Mouse (Mus musculus) embryonic facial prominence, embryonic 12.5 days (tissue): Measurements from ENCODE around the gene Cacng8. TPM values are rescaled to one million over a fixed set of nuclear protein-coding genes. Genes with fewer than 3 reads are reported as not detected.
A peak's percentile ranks its signal among the peaks of the same experiment; 100 is the strongest.
"Not testable (repeated sequence)": the region's sequence is repeated elsewhere in the genome, so short reads cannot be mapped to it uniquely, and the experiment has no call there.

Experiments used
- ATAC-seq: fragments of 200-750 bp; cut with Nextera tagmentation; 2 replicates; pipeline ENCODE4 v1.8.0; 2017; ENCODE audit not compliant: insufficient number of reproducible peaks, insufficient read depth, low FRiP score, low TSS enrichment
- H3K27ac ChIP-seq: fragments of 300-500 bp; sonication (generic); 2 replicates; pipeline ENCODE4 v1.5.1; 2016; ENCODE audit warnings: mild to moderate bottlenecking
- H3K27me3 ChIP-seq: fragments of 300-500 bp; sonication (generic); 2 replicates; pipeline ENCODE4 v1.6.1; 2016; ENCODE audit warnings: mild to moderate bottlenecking, moderate library complexity
- H3K36me3 ChIP-seq: fragments of 300-500 bp; sonication (generic); 2 replicates; pipeline ENCODE4 v1.6.1; 2016; ENCODE audit warnings: mild to moderate bottlenecking
- H3K4me1 ChIP-seq: fragments of 300-500 bp; sonication (generic); 2 replicates; pipeline ENCODE4 v1.6.1; 2016
- H3K4me2 ChIP-seq: fragments of 300-500 bp; sonication (generic); replicated peaks from 2 replicates; pipeline ENCODE4 v1.6.1; 2016; ENCODE audit warnings: mild to moderate bottlenecking, moderate library complexity
- H3K4me3 ChIP-seq: fragments of 300-500 bp; sonication (generic); 2 replicates; pipeline ENCODE4 v1.5.1; 2016; ENCODE audit warnings: mild to moderate bottlenecking
- H3K9ac ChIP-seq: fragments of 300-500 bp; sonication (generic); 2 replicates; pipeline ENCODE4 v1.6.1; 2016; ENCODE audit warnings: mild to moderate bottlenecking, moderate library complexity
- H3K9me3 ChIP-seq: fragments of 300-500 bp; sonication (generic); 2 replicates; pipeline ENCODE4 v1.6.1; 2016; ENCODE audit warnings: mild to moderate bottlenecking, moderate library complexity
- WGBS: fragments of 180-500 bp; shearing (Covaris S2); methylation state at CpG from one replicate; pipeline ENCODE4 v1.1.7; 2016; 5-methylcytosine and 5-hydroxymethylcytosine counted together
- polyA plus RNA-seq: library from polyadenylated mRNA; unstranded; fragments of >200 nt; fragmentation: Nextera tagmentation; extraction: Ambion mirVana; gene quantifications from 2 replicates; pipeline ENCODE4 v1.2.1, GENCODE M21; 2016

The Cacng8 gene
- polyA plus RNA-seq, 1 experiment from 2014 or later: 7.3 TPM

DNA sequence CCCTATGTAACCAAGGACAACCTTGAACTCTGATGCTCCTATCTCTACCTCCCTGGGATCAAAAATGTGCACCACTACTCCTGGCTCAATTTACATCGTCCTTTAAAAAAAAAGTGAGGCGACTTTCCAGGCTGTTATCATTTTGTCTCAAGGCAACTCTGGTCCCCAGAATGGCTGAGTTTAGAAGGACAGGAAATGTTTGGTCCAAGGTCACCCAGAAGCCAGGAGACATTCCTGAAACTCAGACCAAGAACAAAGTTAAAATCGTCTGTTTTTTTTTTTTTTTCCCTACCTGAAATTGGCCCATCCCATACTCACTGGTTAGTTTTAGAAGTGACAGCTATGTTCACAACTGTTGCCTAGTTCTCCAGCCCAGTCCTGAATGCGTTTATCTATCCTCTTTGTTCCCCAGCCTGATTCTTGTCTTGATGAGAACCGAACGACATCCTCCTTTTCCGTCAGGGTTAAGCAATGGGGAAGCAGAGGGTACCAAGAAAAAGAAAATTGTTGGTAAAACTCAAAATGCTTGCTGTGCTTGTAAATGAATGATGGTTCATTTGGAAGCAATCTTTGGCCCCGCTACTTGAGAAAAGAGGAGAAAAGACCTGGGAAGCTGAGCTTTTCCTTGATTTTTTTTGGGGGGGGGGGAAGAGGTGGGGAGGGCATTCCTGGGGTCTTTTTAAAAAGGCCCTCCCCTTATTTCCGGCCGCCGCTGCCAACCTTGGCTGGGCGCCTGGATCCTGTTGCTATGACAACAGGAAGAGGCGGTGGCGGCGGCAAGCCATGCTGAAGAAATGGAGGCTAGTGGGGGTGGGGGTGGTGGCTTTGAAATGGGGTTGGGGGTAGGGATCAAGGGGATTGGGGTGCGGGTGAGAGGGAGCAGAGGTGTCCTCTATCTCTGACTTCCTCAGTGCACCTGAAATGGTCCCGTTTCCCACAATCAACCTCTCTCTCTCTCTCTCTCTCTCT lies 755 bp upstream of the Cacng8 start:
- Histone ChIP-seq H3K9me3 (no peaks in the 10 kb centered on the region), H3K4me2 (peak overlapping the region; percentile 68), H3K4me3 (peak overlapping the region; percentile 41), H3K4me1 (peaks cover 20% of the 10 kb centered on the region; the same call in 1 of the 2 replicates), H3K27ac (peak overlapping the region; percentile 73), H3K36me3 (peaks cover 8% of the 10 kb centered on the region), H3K27me3 (no peaks in the 10 kb centered on the region), H3K9ac (no peak overlapping the region)
- no peak for ATAC-seq
- WGBS: 3% methylated on average over 16 of the region's 17 CpGs

GRCm38 (mm10) chr7:3391081-3391451 lies 583 bp downstream of the Cacng8 start:
- H3K4me3 ChIP-seq: peak overlapping the region; percentile 41
- ATAC-seq: no peak
- H3K27ac ChIP-seq: peak overlapping the region; percentile 54; the same call in 1 of the 2 replicates
- peak overlapping the region; percentile 57 for H3K9ac ChIP-seq
- H3K36me3 ChIP-seq: peaks cover 10% of the 10 kb centered on the region
- peaks cover 20% of the 10 kb centered on the region; the same call in 1 of the 2 replicates for H3K4me1 ChIP-seq
- H3K27me3 ChIP-seq: no peaks in the 10 kb centered on the region
- no peaks in the 10 kb centered on the region for H3K9me3 ChIP-seq
- WGBS: 5% methylated on average over 12 of the region's 12 CpGs
- H3K4me2 ChIP-seq: peak overlapping the region; percentile 68

- H3K9ac ChIP-seq: 0 out of 2 replicates have a peak overlapping the region, but pooled peaks have one; percentile 29
- no peak for ATAC-seq
- peaks cover 20% of the 10 kb centered on the region; the same call in 1 of the 2 replicates for H3K4me1 ChIP-seq
- peak overlapping the region; percentile 41 for H3K4me3 ChIP-seq
- WGBS: 13% methylated on average over 4 of the region's 4 CpGs
- no peaks in the 10 kb centered on the region for H3K9me3 ChIP-seq
- peaks cover 10% of the 10 kb centered on the region for H3K36me3 ChIP-seq
- H3K4me2 ChIP-seq: peak overlapping the region; percentile 68
- H3K27me3 ChIP-seq: no peaks in the 10 kb centered on the region
- H3K27ac ChIP-seq: no peak overlapping the region
Observed at GRCm38 (mm10) chr7:3391809-3392208, 1.3 kb downstream of the Cacng8 start.

GRCm38 (mm10) chr7:3397355-3397754 lies 6.9 kb downstream of the Cacng8 start:
- Histone ChIP-seq H3K4me3 (no peak overlapping the region), H3K4me2 (no peak overlapping the region), H3K27ac (no peak overlapping the region), H3K4me1 (peaks cover 3% of the 10 kb centered on the region; the same call in 1 of the 2 replicates), H3K9me3 (no peaks in the 10 kb centered on the region), H3K9ac (no peak overlapping the region), H3K27me3 (no peaks in the 10 kb centered on the region), H3K36me3 (peaks cover 10% of the 10 kb centered on the region)
- no peak for ATAC-seq
- 72% methylated on average over 10 of the region's 10 CpGs for WGBS

- H3K9me3 ChIP-seq: no peaks in the 10 kb centered on the region
- H3K27ac ChIP-seq: no peak overlapping the region
- H3K36me3 ChIP-seq: peaks cover 10% of the 10 kb centered on the region
- no peak for ATAC-seq
- H3K4me2 ChIP-seq: no peak overlapping the region
- H3K4me1 ChIP-seq: no peaks in the 10 kb centered on the region
- H3K27me3 ChIP-seq: no peaks in the 10 kb centered on the region
- WGBS: 34% methylated on average over 7 of the region's 7 CpGs
- no peak overlapping the region for H3K4me3 ChIP-seq
- H3K9ac ChIP-seq: no peak overlapping the region
Observed at GRCm38 (mm10) chr7:3397797-3398196, 7.3 kb downstream of the Cacng8 start.

GRCm38 (mm10) chr7:3398363-3398762 lies 7.9 kb downstream of the Cacng8 start:
- not testable (repeated sequence) for H3K9me3 ChIP-seq, H3K27ac ChIP-seq, H3K27me3 ChIP-seq, H3K9ac ChIP-seq, H3K4me2 ChIP-seq, H3K4me1 ChIP-seq, ATAC-seq, H3K36me3 ChIP-seq, H3K4me3 ChIP-seq
- WGBS: 90% methylated on average over 8 of the region's 8 CpGs

GRCm38 (mm10) chr7:3399937-3400336 lies 9.5 kb downstream of the Cacng8 start:
- no peak for ATAC-seq

DNA sequence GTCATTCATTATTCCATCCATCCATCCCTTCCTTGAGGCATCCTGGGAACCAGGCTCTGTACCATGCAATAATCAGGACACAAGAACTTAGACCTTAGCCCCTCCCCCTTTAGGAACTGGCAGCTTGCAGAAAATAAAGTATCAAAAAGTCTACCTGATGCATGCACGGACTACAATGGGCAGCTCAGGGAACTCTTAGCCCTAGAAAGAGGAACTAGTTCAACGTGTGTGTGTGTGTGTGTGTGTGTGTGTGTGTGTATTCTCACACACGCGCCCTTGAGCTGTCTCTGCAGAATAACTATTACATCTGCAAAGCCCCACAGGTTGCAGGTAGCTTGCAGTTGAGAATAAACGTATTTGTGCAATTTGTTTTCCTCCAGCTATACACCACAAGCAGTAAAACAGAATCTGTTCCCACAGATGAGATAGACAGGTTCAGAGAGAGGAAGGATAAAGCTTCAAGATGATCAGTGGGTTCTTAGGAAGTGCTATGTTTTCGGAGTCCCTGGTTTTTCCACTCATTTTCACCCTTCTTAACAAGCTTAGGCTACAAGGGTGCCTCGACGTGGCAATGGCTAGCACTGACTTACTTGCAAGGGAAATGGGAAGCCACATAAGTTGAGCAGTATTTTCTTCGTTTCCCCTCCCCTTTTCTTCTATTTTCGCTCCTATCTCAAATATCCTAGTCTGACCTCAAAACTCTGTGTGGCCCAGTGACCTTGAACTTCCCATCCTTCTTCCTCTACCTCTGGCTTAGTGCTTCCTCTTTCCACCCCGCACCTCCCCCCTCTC lies 19.4 kb downstream of the Cacng8 start:
- no peak overlapping the region for H3K4me2 ChIP-seq
- no peak overlapping the region for H3K4me3 ChIP-seq
- no peak for ATAC-seq
- no peaks in the 10 kb centered on the region for H3K36me3 ChIP-seq
- H3K9me3 ChIP-seq: no peaks in the 10 kb centered on the region
- H3K4me1 ChIP-seq: 0 out of 2 replicates have a peak, but pooled peaks cover 4% of the 10 kb centered on the region
- no peak overlapping the region for H3K27ac ChIP-seq
- peaks cover 36% of the 10 kb centered on the region for H3K27me3 ChIP-seq
- no peak overlapping the region for H3K9ac ChIP-seq
- 63% methylated on average over 11 of the region's 11 CpGs for WGBS

More at GRCm38 (mm10) chr7:3399937-3400336, 9.5 kb downstream of the Cacng8 start:
- Histone ChIP-seq H3K4me2 (no peak overlapping the region), H3K36me3 (no peaks in the 10 kb centered on the region), H3K4me3 (no peak overlapping the region), H3K27me3 (no peaks in the 10 kb centered on the region), H3K27ac (no peak overlapping the region), H3K9me3 (no peaks in the 10 kb centered on the region), H3K4me1 (no peaks in the 10 kb centered on the region), H3K9ac (no peak overlapping the region)

DNA sequence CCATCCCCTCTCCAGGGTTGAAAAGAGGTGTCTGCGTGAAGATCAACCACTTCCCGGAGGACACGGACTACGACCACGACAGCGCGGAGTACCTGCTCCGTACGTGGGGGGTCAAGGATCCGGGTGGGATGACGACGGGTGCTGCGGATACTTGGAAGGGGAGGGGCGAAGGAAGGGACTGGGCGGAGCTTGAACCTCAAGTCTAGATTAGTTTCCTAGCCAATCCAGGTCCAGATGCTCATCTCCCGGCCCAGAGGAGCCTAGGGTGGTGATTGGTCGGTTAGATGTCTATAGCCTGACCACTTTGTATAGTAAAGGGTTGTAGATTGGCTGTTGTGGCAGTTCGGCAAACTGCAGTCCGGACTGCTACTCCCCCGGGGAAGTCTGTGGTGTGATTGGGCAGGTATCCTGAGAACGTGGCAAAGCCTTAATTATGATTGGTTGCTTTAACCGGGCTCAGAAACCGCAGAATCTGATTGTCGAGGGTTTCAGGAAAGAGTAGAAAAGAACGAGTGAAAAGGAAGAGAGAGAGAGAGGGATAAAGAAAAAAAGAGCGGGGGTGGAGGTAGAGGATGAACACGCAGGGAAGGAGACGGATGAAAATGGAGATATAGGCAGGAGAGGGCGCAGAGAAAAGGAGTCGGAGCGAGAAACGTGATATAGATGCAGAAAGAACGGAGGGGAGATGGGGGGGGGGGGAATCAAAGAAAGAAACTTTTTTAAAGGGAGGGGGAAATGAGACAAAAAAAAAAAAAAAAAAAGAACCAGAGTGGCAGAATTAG lies 20.9 kb downstream of the Cacng8 start:
- peak overlapping the region; percentile 44 for H3K4me3 ChIP-seq
- peak overlapping the region; percentile 47; the same call in 1 of the 2 replicates for H3K9ac ChIP-seq
- H3K27me3 ChIP-seq: peaks cover 50% of the 10 kb centered on the region
- WGBS: under 1% methylated on average over 33 of the region's 33 CpGs
- peak overlapping the region; percentile 73 for H3K4me2 ChIP-seq
- H3K4me1 ChIP-seq: 0 out of 2 replicates have a peak, but pooled peaks cover 10% of the 10 kb centered on the region
- no peak overlapping the region for H3K27ac ChIP-seq
- H3K36me3 ChIP-seq: no peaks in the 10 kb centered on the region
- peak; percentile 90 for ATAC-seq
- no peaks in the 10 kb centered on the region for H3K9me3 ChIP-seq

DNA sequence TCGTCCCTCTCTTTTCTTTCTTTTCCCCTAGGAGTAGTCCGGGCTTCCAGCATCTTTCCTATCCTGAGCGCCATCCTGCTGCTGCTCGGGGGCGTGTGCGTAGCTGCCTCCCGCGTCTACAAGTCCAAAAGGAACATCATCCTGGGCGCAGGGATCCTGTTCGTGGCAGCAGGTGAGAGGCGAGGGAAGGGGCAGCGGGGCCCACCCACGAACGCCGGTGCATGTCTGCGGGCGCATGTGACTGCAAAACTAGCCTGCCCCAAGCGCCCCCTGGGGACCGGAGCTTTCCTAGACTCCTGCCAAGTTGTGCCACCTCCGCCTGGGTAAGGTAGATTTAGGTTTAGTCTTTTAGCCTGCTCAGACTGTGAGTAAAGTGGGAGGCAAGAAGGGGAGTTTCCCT lies 21.6 kb downstream of the Cacng8 start:
- Histone ChIP-seq H3K36me3 (no peaks in the 10 kb centered on the region), H3K9ac (peak overlapping the region; percentile 47; the same call in 1 of the 2 replicates), H3K27me3 (peaks cover 57% of the 10 kb centered on the region), H3K4me1 (0 out of 2 replicates have a peak, but pooled peaks cover 10% of the 10 kb centered on the region), H3K27ac (no peak overlapping the region), H3K4me2 (peak overlapping the region; percentile 73), H3K9me3 (no peaks in the 10 kb centered on the region), H3K4me3 (peak overlapping the region; percentile 44)
- ATAC-seq: no peak
- WGBS: 2% methylated on average over 20 of the region's 20 CpGs

- H3K4me3 ChIP-seq: peak overlapping the region; percentile 44
- H3K9me3 ChIP-seq: no peaks in the 10 kb centered on the region
- peak overlapping the region; percentile 95 for H3K4me2 ChIP-seq
- 1% methylated on average over 47 of the region's 47 CpGs for WGBS
- 0 out of 2 replicates have a peak, but pooled peaks cover 10% of the 10 kb centered on the region for H3K4me1 ChIP-seq
- H3K27ac ChIP-seq: no peak overlapping the region
- no peaks in the 10 kb centered on the region for H3K36me3 ChIP-seq
- peak overlapping the region; percentile 52 for H3K9ac ChIP-seq
- no peak for ATAC-seq
- H3K27me3 ChIP-seq: peaks cover 63% of the 10 kb centered on the region
Observed at GRCm38 (mm10) chr7:3414888-3415287, 24.4 kb downstream of the Cacng8 start.
